Mouse (Mus musculus): ENCODE results near the gene Olfr171. TPM values are rescaled to one million over a fixed set of nuclear protein-coding genes. Genes with fewer than 3 reads are reported as not detected.
"Not testable (repeated sequence)": the region's sequence is repeated elsewhere in the genome, so short reads cannot be mapped to it uniquely, and the experiment has no call there.

The Olfr171 gene
- not detected in 2 replicates for polyA plus RNA-seq (2014; fragmentation: Nextera tagmentation; extraction: Ambion mirVana)

GRCm38 (mm10) chr16:19629816-19630215, at the start of gene Olfr171:
TSS of gene Olfr171 (minus strand) at chr16:19629916.
- Histone ChIP-seq H3K4me3 (ENCODE audit: low read depth, low read length) (no peak within 1 kb of the TSS), H3K4me1 (ENCODE audit: control insufficient read depth, insufficient read depth, low read length) (no peaks in the 10 kb centered on the region), H3K9me3 (ENCODE audit: control insufficient read depth, low read length) (no peaks in the 10 kb centered on the region), H3K36me3 (ENCODE audit: control insufficient read depth, insufficient read depth, low read length) (no peaks in the 10 kb centered on the region), H3K27ac (ENCODE audit: low read depth, low read length) (no peak within 1 kb of the TSS), H3K4me2 (ENCODE audit: low read depth) (no peak within 1 kb of the TSS), H3K27me3 (ENCODE audit: control insufficient read depth, insufficient read depth, low read length) (no peaks in the 10 kb centered on the region), H3K9ac (ENCODE audit: low read length) (no peak within 1 kb of the TSS)
- 86% methylated on average over 1 of the region's 1 CpGs for WGBS
- ATAC-seq (ENCODE audit: insufficient read depth, low FRiP score, low TSS enrichment) (no peak), DNase-seq (ENCODE audit: low spot score) (no peak)

GRCm38 (mm10) chr16:19670768-19671357, 41.1 kb upstream of the Olfr171 start:
- no peak for DNase-seq (ENCODE audit: low spot score)
- Histone ChIP-seq H3K9ac (ENCODE audit: low read length) (no peak overlapping the region), H3K27me3 (ENCODE audit: control insufficient read depth, insufficient read depth, low read length) (no peaks in the 10 kb centered on the region), H3K4me1 (ENCODE audit: control insufficient read depth, insufficient read depth, low read length) (no peaks in the 10 kb centered on the region), H3K9me3 (ENCODE audit: control insufficient read depth, low read length) (no peaks in the 10 kb centered on the region), H3K36me3 (ENCODE audit: control insufficient read depth, insufficient read depth, low read length) (no peaks in the 10 kb centered on the region), H3K4me3 (ENCODE audit: low read depth, low read length) (no peak overlapping the region), H3K4me2 (ENCODE audit: low read depth) (no peak overlapping the region), H3K27ac (ENCODE audit: low read depth, low read length) (no peak overlapping the region)
- ATAC-seq (ENCODE audit: insufficient read depth, low FRiP score, low TSS enrichment) = no peak
- WGBS = 89% methylated on average over 2 of the region's 2 CpGs

GRCm38 (mm10) chr16:19666312-19666711, 36.6 kb upstream of the Olfr171 start:
- no peaks in the 10 kb centered on the region for H3K4me1 ChIP-seq (ENCODE audit: control insufficient read depth, insufficient read depth, low read length)
- H3K27ac ChIP-seq (ENCODE audit: low read depth, low read length) = no peak overlapping the region
- H3K4me3 ChIP-seq (ENCODE audit: low read depth, low read length) = no peak overlapping the region
- H3K4me2 ChIP-seq (ENCODE audit: low read depth) = no peak overlapping the region
- H3K9me3 ChIP-seq (ENCODE audit: control insufficient read depth, low read length) = no peaks in the 10 kb centered on the region
- DNase-seq (ENCODE audit: low spot score) = no peak
- WGBS = 70% methylated on average over 1 of the region's 1 CpGs
- ATAC-seq (ENCODE audit: insufficient read depth, low FRiP score, low TSS enrichment) = no peak
- H3K27me3 ChIP-seq (ENCODE audit: control insufficient read depth, insufficient read depth, low read length) = no peaks in the 10 kb centered on the region
- no peak overlapping the region for H3K9ac ChIP-seq (ENCODE audit: low read length)
- no peaks in the 10 kb centered on the region for H3K36me3 ChIP-seq (ENCODE audit: control insufficient read depth, insufficient read depth, low read length)

- not testable (repeated sequence) for H3K9ac ChIP-seq (ENCODE audit: low read length); H3K9me3 ChIP-seq (ENCODE audit: control insufficient read depth, low read length); H3K27me3 ChIP-seq (ENCODE audit: control insufficient read depth, insufficient read depth, low read length); H3K27ac ChIP-seq (ENCODE audit: low read depth, low read length); ATAC-seq (ENCODE audit: insufficient read depth, low FRiP score, low TSS enrichment); H3K4me2 ChIP-seq (ENCODE audit: low read depth); H3K4me3 ChIP-seq (ENCODE audit: low read depth, low read length); DNase-seq (ENCODE audit: low spot score); H3K4me1 ChIP-seq (ENCODE audit: control insufficient read depth, insufficient read depth, low read length); H3K36me3 ChIP-seq (ENCODE audit: control insufficient read depth, insufficient read depth, low read length)
- 94% methylated on average over 2 of the region's 2 CpGs for WGBS
Measured at GRCm38 (mm10) chr16:19611782-19612181, 17.9 kb downstream of the Olfr171 start, which contains the start of gene Olfr170. TSS of gene Olfr170 (minus strand) at chr16:19611882.

- 75% methylated on average over 2 of the region's 2 CpGs for WGBS
- no peaks in the 10 kb centered on the region for H3K4me1 ChIP-seq (ENCODE audit: control insufficient read depth, insufficient read depth, low read length)
Measured at GRCm38 (mm10) chr16:19603166-19603565, 26.6 kb downstream of the Olfr171 start.

More at GRCm38 (mm10) chr16:19603166-19603565, 26.6 kb downstream of the Olfr171 start:
- DNase-seq (ENCODE audit: low spot score) = no peak
- Histone ChIP-seq H3K9me3 (ENCODE audit: control insufficient read depth, low read length) (no peaks in the 10 kb centered on the region), H3K27ac (ENCODE audit: low read depth, low read length) (no peak overlapping the region), H3K27me3 (ENCODE audit: control insufficient read depth, insufficient read depth, low read length) (no peaks in the 10 kb centered on the region), H3K9ac (ENCODE audit: low read length) (no peak overlapping the region), H3K4me2 (ENCODE audit: low read depth) (no peak overlapping the region), H3K4me3 (ENCODE audit: low read depth, low read length) (no peak overlapping the region), H3K36me3 (ENCODE audit: control insufficient read depth, insufficient read depth, low read length) (no peaks in the 10 kb centered on the region)
- ATAC-seq (ENCODE audit: insufficient read depth, low FRiP score, low TSS enrichment) = no peak

Other genes with a start within 250 kb of the Olfr171 start
- not detected in 2 replicates for gene Olfr165, start 206.8 kb downstream of the Olfr171 start, polyA plus RNA-seq (2014; fragmentation: Nextera tagmentation; extraction: Ambion mirVana)
- gene Olfr166, start 146.2 kb downstream of the Olfr171 start, polyA plus RNA-seq (2014; fragmentation: Nextera tagmentation; extraction: Ambion mirVana) = not detected in 2 replicates
- gene Olfr167, start 107.7 kb downstream of the Olfr171 start, polyA plus RNA-seq (2014; fragmentation: Nextera tagmentation; extraction: Ambion mirVana) = not detected in 2 replicates
- not detected in 2 replicates for gene Olfr168, start 94.4 kb downstream of the Olfr171 start, polyA plus RNA-seq (2014; fragmentation: Nextera tagmentation; extraction: Ambion mirVana)
- gene Olfr169, start 58.1 kb downstream of the Olfr171 start, polyA plus RNA-seq (2014; fragmentation: Nextera tagmentation; extraction: Ambion mirVana) = not detected in 2 replicates
- gene Olfr170, start 18.0 kb downstream of the Olfr171 start, polyA plus RNA-seq (2014; fragmentation: Nextera tagmentation; extraction: Ambion mirVana) = not detected in 2 replicates
- gene Lamp3, start 76.5 kb upstream of the Olfr171 start, polyA plus RNA-seq (2014; fragmentation: Nextera tagmentation; extraction: Ambion mirVana) = not detected in 2 replicates
- gene B3gnt5, start 130.3 kb upstream of the Olfr171 start, polyA plus RNA-seq (2014; fragmentation: Nextera tagmentation; extraction: Ambion mirVana) = 51.6 and 52.2 TPM in 2 replicates